Mouse (Mus musculus) frontal cortex, adult (tissue): Measurements from ENCODE around the gene Aldob.
A peak's percentile ranks its signal among the peaks of the same experiment; 100 is the strongest.

ENCODE experiments used
- ATAC-seq: cut with Nextera tagmentation; 2 replicates; pipeline ENCODE4 v1.9.2; 2017; ENCODE audit warnings: mild to moderate bottlenecking, moderate library complexity, mixed read lengths; ENCODE audit not compliant: low TSS enrichment

Gene Aldob

GRCm38 (mm10) chr4:49549383-49549782 is at the start of gene Aldob:
TSS of gene Aldob (minus strand) at chr4:49549546.
- ATAC-seq, result no peak

- ATAC-seq, result peak; percentile 87
Measured at GRCm38 (mm10) chr4:49597183-49598100, 48.1 kb upstream of the Aldob start, which contains the start of gene Tmem246. TSS of gene Tmem246 (minus strand) at chr4:49597876.

GRCm38 (mm10) chr4:49596846-49597182 is 47.5 kb upstream of the Aldob start:
- ATAC-seq, result peak; percentile 22

GRCm38 (mm10) chr4:49590152-49590551 is 40.8 kb upstream of the Aldob start:
- ATAC-seq, result no peak

- ATAC-seq, result no peak
Measured at GRCm38 (mm10) chr4:49586811-49587210, 37.5 kb upstream of the Aldob start.

- ATAC-seq, result peak; percentile 42; the same call in 1 of the 2 replicates
Measured at GRCm38 (mm10) chr4:49585524-49586101, 36.3 kb upstream of the Aldob start.

- ATAC-seq, result no peak
Measured at GRCm38 (mm10) chr4:49583965-49584831, 34.9 kb upstream of the Aldob start.

GRCm38 (mm10) chr4:49581256-49581655 is 31.9 kb upstream of the Aldob start:
- ATAC-seq, result no peak

GRCm38 (mm10) chr4:49572194-49572593 is 22.8 kb upstream of the Aldob start:
- ATAC-seq, result no peak

GRCm38 (mm10) chr4:49567613-49568012 is 18.3 kb upstream of the Aldob start:
- ATAC-seq, result peak; percentile 100

- peak; percentile 85 for ATAC-seq
Measured at GRCm38 (mm10) chr4:49559915-49560772, 10.8 kb upstream of the Aldob start.

GRCm38 (mm10) chr4:49558181-49558580 is 8.8 kb upstream of the Aldob start:
- ATAC-seq, result no peak

- peak; percentile 53 for ATAC-seq
Measured at GRCm38 (mm10) chr4:49557375-49557774, 8.0 kb upstream of the Aldob start.

GRCm38 (mm10) chr4:49553380-49553779 is 4.0 kb upstream of the Aldob start:
- ATAC-seq, result no peak

- no peak for ATAC-seq
Measured at GRCm38 (mm10) chr4:49547544-49548219, 1.7 kb downstream of the Aldob start.

GRCm38 (mm10) chr4:49546873-49547543 is 2.3 kb downstream of the Aldob start:
- ATAC-seq, result no peak

GRCm38 (mm10) chr4:49546026-49546425 is 3.3 kb downstream of the Aldob start:
- ATAC-seq, result no peak

- no peak for ATAC-seq
Measured at GRCm38 (mm10) chr4:49540966-49541365, 8.4 kb downstream of the Aldob start.

GRCm38 (mm10) chr4:49539665-49540064 is 9.7 kb downstream of the Aldob start:
- no peak for ATAC-seq

GRCm38 (mm10) chr4:49536671-49537070 is 12.7 kb downstream of the Aldob start:
- 0 out of 2 replicates have a peak, but pooled peaks have one; percentile 31 for ATAC-seq
